Mouse (Mus musculus): ENCODE measurements around the gene Syt6.
"Not testable (repeated sequence)": the region's sequence is repeated elsewhere in the genome, so short reads cannot be mapped to it uniquely, and the experiment has no call there.

Gene Syt6

DNA sequence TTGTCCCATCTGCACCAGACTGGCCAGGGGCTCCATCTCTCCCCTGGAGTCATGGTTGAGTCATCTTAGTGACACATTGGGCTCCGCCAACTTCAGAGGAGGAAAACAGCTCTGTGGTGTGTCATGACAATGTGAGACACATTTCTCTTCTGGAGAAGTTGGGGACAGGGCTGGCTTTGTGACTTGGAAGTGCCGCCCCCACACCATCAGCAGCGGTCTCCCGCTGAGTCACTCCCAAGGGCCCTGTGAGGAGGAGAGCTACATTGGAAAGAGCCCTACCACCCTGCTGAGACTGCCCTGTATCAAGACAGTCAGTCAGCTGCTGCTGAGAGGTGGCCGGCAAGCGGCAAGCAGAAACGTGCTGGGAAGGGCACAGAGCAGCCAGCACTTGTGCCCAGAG is 26.0 kb downstream of the Syt6 start:
- no peak for DNase-seq (ENCODE audit: low read depth, low spot score)

DNA sequence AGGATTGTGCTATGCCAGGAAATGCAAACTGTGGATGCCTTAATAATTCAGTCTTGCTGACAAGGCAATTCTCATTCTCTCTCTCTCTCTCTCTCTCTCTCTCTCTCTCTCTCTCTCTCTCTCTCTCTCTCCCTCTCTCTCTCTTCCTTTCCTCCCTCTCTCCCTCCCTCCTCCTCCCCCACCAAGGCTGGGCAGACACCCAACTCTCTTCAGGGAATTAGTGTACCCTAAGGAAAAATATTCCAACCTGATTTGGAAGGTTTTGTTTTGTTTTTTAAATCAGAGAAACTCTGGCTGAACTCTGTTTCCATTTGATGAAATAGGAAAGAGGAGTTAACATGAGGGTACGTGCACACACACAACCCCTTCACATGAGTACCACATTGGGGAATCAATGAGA is 26.5 kb downstream of the Syt6 start:
- no peak for DNase-seq (ENCODE audit: low read depth, low spot score)

- DNase-seq (ENCODE audit: low read depth, low spot score) = no peak
These were observed 31.1 kb downstream of the Syt6 start for GRCm38 (mm10) chr3:103606045-103606597.

DNA sequence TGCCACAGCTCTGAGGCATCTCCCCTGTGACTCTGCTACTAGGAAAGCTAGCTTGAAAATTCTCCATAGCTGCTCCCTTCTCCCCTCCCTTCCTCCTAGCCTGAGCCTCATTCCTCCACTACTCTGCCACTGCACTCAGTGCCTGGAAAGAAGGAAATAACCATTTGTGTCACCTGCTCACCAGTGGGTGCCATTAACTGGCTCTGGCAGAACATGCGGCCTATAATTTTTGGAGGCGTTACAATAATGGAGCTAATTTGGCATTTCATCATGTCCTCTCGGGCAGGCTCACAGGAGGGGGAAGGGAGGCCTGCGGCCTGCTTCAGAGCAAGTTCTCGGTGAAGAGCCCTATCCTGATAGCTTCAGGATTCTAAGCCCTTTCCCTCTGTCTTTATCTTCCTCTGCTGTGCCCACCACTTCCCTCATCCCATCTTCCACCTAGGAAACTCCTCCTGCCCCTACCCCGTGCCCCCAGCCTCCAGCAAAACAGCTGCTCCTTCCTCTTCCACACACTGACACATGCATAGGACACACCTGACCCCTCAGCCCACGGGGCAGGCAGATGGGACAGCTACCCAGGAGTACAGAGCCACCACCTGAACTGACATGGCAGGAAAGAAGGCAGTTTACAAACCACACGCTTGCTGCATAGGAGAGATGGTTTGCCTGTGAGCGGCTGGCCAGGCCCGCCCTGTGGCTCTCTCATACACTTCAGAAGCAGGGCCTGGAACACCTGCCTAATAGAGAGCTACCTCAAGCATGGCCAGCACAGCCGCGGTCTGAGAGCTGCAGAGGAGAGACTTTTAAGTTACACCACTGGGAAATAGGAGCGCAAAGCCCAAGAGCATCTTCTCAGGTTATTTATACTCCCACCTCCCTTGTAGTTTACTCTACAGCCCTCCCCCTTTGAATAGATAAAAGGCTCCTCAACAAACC is 31.9 kb downstream of the Syt6 start:
- no peak for DNase-seq (ENCODE audit: low read depth, low spot score)

DNA sequence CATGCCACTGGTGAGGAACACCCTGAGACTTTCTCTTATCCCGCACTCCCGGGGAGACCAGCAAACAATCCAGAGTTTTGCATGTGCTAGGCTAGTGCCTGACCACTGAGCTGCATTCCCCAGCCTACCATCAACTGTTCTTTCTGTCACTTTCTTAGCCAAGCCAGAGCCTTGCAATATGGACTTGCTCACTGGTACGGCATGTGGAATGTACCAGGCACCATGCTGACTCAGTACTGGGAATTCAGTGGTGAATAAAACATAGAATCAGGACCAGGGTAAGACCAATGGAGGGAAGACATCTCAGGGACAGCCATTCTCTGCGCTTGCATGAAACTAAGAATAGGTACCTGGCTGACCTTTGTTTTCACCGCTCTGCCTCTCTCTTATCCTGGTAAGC is 35.2 kb downstream of the Syt6 start:
- DNase-seq (ENCODE audit: low read depth, low spot score) = no peak

GRCm38 (mm10) chr3:103612636-103613355 is 37.8 kb downstream of the Syt6 start:
- DNase-seq (ENCODE audit: low read depth, low spot score) = no peak

DNA sequence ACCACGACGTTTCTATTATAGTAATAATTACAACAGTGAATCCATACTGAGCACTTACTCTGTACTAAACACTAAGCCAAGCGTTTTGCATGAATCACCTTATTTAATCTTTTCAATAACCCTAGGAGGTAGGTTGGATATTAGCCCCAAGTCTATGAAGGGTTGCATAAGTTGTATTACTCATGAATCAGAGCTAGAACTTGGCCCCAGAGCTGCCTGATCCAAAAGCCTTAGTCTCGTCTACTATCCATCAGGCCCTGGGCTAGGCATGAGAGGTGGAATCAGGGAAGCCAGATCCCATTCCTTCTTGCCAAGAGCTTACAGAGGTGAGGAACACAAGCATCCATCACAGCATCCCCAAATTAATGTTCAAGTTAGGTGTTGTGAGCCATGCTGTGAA is 40.6 kb downstream of the Syt6 start:
- DNase-seq (ENCODE audit: low read depth, low spot score) = no peak

DNA sequence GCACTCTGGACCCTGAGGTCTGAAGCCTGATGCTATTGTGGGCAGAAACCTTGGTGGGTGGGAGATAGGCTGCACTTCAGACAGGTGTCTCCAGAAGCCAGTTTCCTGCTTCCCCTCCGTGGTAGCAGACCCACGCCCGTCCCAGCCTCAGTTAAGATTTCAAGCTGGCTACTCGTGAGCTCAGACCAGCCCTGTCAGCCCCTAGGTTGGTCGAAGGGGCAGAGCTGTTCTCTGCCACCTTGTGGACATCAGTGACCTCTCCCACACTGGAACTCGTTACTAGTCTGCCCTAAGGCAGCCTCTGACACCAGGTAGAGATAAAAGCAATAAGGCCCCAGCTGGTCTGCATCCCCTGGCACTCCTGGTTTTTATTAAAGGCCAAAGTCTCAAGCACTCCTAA is 42.0 kb downstream of the Syt6 start:
- DNase-seq (ENCODE audit: low read depth, low spot score) = no peak

GRCm38 (mm10) chr3:103620101-103620500 is 45.1 kb downstream of the Syt6 start:
- no peak for DNase-seq (ENCODE audit: low read depth, low spot score)

DNA sequence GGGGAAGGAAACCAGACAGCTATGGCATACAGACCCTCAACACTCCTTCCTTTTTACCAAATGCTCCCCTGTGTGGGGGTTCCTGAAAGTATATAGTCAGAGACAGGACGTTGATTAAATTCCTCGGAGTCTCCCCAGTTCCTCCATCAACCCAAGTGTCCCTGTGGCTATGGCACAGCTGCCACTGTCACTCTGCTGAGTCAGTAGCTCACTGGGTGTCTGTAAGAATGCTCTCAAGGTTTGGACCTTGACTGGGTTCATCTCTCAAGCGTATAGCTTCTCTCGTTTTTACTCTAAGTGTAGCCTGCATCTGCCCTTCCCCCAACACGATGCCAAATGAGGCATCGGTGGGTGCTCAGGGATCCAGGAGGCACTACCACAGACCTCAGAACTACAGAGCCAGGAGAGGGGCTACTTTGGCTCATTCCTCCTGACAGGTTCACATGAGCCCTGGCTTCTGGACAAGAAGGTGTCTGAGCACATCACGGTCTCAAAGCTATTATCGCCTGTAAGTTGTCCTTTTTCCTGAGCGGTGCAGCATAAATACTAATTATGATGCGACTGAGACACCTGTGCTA is 49.0 kb downstream of the Syt6 start:
- no peak for DNase-seq (ENCODE audit: low read depth, low spot score)

DNA sequence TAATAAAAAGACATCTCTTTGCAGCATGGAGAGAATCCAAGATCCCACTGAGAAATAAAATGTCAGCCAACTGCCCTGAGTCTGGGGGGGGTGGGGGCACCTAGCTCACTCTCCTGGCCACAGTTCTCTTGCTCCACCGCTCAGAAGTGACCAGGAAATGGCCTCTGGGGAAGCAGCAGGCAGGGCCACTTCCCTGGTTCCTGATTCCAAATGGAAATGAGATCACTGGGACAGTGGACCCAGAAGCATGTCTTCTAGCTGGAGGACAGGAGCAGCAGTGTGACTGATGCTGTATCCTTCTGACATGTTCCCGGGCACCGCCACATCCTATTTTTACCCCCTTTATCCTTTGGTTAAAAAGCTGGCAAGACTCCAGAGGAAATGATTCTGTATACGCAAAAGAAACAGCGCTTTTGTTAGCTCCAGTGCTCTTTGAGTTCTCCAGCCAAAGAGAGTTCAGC is 49.6 kb downstream of the Syt6 start:
- no peak for DNase-seq (ENCODE audit: low read depth, low spot score)

GRCm38 (mm10) chr3:103625169-103625568 is 50.1 kb downstream of the Syt6 start:
- DNase-seq (ENCODE audit: low read depth, low spot score) = no peak

- DNase-seq (ENCODE audit: low read depth, low spot score) = no peak
These were observed 51.5 kb downstream of the Syt6 start for GRCm38 (mm10) chr3:103626481-103626880.

GRCm38 (mm10) chr3:103627661-103628060 is 52.6 kb downstream of the Syt6 start:
- DNase-seq (ENCODE audit: low read depth, low spot score) = no peak

GRCm38 (mm10) chr3:103633124-103633523 is 58.1 kb downstream of the Syt6 start:
- no peak for DNase-seq (ENCODE audit: low read depth, low spot score)

GRCm38 (mm10) chr3:103633831-103634230 is 58.8 kb downstream of the Syt6 start:
- no peak for DNase-seq (ENCODE audit: low read depth, low spot score)

- DNase-seq (ENCODE audit: low read depth, low spot score) = no peak
These were observed 59.2 kb downstream of the Syt6 start for GRCm38 (mm10) chr3:103634256-103634655.

- DNase-seq (ENCODE audit: low read depth, low spot score) = no peak
These were observed 62.6 kb downstream of the Syt6 start for GRCm38 (mm10) chr3:103637641-103638040.

GRCm38 (mm10) chr3:103640226-103640803 is 65.3 kb downstream of the Syt6 start:
- DNase-seq (ENCODE audit: low read depth, low spot score) = no peak

- no peak for DNase-seq (ENCODE audit: low read depth, low spot score)
These were observed 66.3 kb downstream of the Syt6 start for GRCm38 (mm10) chr3:103641301-103641700.

- DNase-seq (ENCODE audit: low read depth, low spot score) = not testable (repeated sequence)
These were observed 70.9 kb downstream of the Syt6 start, which contains the start of gene Atg4a-ps for GRCm38 (mm10) chr3:103645968-103646367. TSS of gene Atg4a-ps (minus strand) at chr3:103646068.

Measured in brain, embryonic 18.5 days (tissue).